Mouse (Mus musculus) brain, embryonic 14.5 days (tissue): ENCODE data around the gene Alpk1.

Experiments used
- CTCF ChIP-seq: fragments of 200-500 bp; IDR thresholded peaks from 2 replicates; pipeline ENCODE4 v1.5.1; 2012; ENCODE audit warnings: inconsistent platforms, mild to moderate bottlenecking, moderate library complexity, borderline replicate concordance; ENCODE audit not compliant: insufficient read depth, insufficient read length; ENCODE audit errors: extremely low read depth
- POLR2A ChIP-seq: fragments of 200-500 bp; IDR thresholded peaks from 2 replicates; pipeline ENCODE4 v1.6.1; 2012; ENCODE audit warnings: mild to moderate bottlenecking, inconsistent platforms, borderline replicate concordance; ENCODE audit not compliant: poor library complexity, insufficient read depth, insufficient read length, severe bottlenecking; ENCODE audit errors: extremely low read depth

DNA sequence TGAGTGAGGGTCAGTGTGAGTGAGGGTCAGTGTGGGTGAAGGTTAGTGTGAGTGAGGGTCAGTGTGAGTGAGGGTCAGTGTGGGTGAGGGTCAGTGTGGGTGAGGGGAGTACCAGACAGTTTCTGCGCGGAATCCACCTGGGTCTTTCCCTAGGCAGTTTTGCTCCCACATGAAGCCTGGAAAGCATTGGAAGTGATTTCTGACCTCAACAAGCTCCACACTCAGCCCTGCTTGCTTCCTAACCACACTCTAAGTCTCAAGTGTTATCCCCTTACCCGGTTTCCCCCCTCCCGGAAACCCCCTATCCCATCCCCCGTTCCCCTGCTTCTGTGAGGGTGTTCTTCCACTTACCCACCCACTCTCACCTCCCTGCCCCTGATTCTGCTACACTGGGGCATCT is 81.7 kb downstream of the Alpk1 start:
- TF ChIP-seq CTCF (no peak), POLR2A (no peak)
